Mouse (Mus musculus) lung, postnatal 0 days (tissue): Measurements from ENCODE around the gene Tmem178b.

ENCODE experiments used
- CTCF ChIP-seq: IDR thresholded peaks from 2 replicates; pipeline ENCODE4 v1.5.1; 2016; ENCODE audit warnings: antibody characterized with exemption, mild to moderate bottlenecking
- EP300 ChIP-seq: IDR thresholded peaks from 2 replicates; pipeline ENCODE4 v1.6.1; 2016; ENCODE audit warnings: antibody characterized with exemption, mild to moderate bottlenecking, control low read depth

DNA sequence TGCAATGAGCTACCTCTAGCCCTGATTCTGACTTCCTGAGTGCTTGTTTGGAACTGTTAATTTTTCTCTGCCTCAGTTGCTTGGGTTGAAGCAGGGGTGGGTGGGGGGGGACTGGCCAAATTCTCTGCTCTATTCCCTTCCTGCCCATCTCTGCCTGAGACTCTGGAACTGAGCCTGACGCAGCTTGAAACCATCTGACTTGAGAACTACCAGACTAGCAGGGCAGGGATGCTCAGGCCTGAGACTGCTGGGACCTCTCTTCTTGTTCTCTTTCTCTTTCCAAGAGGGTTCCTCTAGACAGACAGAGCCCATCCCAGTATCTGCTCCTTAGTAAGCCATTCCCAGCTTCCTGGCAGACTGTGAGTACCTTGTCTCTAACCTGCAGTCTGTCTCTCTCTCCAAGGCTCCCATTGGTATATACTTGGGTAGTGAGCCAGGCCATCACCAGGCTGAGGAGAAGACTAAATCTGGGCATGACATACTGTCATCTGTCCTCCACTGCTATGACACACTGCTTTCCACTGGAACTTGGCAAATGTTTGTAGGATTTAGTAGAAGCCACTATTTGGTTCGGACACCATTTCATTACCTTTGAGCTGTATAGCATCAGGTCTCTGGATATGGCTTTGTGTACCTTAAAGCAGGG is 42.7 kb downstream of the Tmem178b start:
- TF ChIP-seq CTCF (no peak), EP300 (no peak)
